Mouse (Mus musculus) lung, postnatal 4 days (tissue): ENCODE data around the gene Nos2.
"Not testable (repeated sequence)": the region's sequence is repeated elsewhere in the genome, so short reads cannot be mapped to it uniquely, and the experiment has no call there.

Experiments
- DNase-seq, 2 experiments: peaks; one replicate each; pipeline ENCODE4 v3.0.0; 2021

Nos2 gene

DNA sequence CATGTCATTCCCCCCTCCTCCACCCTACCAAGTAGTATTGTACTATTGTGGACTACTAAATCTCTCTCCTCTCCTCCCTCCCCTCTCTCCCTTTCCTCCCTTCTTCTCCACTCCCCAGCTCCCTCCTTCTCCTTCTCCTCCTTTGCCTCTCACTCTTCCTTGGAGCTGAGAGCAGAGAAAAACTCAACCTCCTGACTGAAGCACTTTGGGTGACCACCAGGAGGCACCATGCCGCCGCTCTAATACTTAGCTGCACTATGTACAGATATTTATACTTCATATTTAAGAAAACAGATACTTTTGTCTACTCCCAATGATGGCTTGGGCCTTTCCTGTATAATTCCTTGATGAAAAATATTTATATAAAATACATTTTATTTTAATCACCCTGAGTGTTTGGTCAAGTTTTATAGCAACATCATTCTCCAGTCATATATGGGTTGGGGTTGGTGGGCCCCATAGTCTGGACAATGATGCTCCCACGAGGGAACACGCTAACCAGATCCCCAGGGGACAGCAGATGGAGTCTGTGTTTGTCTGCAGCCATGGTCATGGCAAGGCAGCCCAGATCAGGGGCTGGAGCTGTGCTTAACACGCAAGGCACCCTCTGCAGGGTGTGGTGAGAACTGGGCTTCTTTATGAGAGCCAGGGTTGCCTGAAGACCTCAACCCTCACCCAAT is 39.4 kb downstream of the Nos2 start:
- DNase-seq: peak in 1 of 2 experiments; percentile 52

DNA sequence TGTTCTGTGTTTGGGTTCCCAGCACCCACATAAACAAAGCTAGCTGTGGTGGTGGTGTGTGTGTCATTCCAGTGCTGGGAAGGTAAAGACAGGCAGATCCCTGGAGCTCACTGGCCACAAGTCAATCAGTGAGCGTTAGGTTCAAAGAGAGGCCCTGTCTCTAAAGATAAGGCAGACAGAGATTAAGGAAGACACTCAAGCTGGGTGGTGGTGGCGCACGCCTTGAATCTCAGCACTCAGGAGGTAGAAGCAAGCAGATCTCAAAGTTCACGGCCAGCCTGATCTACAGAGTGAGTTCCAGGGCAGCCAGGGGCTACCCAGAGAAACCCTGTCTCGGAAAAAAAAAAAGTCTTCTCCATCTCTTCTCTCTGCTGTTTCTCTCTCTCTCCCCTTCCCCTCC is 40.6 kb downstream of the Nos2 start:
- no peak for DNase-seq

DNA sequence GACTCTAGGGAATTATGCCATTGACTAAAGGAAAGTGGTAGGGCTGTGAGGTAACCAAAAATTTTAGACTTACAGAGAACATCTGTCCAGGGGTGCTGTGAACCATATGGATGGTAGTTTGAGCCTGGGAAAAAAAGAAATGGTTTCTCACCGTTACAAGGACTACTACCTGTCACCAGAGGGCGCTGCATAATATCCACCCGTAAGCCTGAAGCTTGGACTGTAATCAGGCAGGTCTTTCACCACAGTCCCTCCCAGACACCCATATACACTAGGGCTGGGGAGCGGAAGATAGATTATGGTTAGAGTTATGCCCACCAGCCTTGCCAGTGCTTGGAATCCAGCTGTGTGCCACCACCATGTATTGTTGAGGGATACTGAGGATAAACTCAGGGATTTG is 46.8 kb downstream of the Nos2 start:
- peak in 1 of 2 experiments; percentile 65 for DNase-seq

DNA sequence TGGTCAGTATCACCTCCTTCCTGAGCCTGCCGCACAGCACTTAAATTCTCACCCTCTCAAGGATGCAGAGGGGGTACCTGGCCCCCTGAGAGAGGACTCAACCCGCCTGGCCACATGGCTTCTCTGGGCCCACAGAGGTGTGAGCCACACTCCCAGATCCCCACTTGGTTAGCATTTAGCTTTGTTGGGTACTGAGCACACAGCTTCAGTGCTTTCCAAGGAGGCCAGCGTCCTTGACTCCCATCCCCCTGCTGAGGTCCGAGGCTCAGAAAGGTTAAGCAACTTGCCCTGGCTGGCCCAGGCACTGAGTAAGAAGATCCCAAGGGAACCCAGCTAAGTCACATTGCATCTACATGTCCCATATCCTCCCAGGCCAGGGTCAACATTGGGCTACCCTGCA is 47.5 kb downstream of the Nos2 start:
- DNase-seq: no peak

DNA sequence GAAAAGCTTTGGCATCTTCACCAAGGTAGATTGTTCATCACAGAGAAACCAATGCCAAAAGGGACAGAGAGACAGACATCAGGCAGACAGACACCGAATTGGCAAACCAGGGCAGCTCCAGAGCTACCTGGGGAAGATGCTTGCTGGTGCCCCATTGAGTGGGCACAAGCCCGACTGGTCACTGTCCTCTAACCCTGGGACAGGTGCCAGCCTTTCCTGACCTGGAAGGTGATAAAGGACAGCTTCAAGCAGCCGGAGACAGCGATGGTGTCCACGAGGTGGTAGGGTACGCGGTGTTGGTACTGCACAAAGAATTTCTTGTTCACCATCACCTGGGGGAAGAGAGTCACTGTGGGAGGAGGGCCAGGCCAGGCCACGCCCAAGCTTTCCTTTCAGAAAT is 50.5 kb downstream of the Nos2 start:
- DNase-seq: no peak

DNA sequence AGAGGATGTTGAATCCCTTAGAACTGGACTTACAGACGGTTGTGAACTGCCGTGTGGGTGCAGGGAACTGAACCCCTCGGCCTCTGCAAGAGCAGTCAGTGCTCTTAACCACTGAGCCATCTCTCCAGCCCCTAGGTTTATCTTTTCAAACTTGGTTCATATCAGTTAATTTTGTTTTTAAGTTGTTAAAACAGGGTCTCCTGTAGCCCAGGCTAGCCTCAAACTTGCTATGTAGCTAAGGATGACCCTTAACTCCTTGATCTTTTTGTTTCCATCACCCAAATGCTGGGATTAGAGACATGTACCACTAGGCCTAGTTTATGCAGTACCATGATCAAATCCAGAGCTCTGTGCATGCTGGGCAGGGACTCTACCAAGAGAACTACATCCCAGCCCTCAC is 51.2 kb downstream of the Nos2 start:
- no peak for DNase-seq

DNA sequence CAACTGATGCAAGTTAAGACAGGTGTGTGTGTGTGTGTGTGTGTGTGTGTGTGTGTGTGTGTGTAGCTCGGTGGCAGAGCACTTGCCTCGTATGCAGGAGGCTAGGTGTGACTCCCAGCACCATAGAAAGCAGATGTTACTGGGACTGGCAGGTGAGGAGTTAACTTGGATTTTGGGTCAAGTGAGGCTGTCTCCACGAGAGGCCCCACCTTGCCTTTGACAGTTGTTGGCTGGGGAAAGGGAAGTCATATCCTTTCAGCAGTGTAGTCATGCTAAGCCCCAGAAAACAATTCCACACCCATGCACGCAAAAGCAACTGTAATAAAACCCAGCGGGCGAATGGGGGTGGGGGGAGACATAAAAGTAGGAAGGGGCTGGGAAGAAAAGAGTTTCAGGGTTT is 51.7 kb downstream of the Nos2 start:
- no peak for DNase-seq

DNA sequence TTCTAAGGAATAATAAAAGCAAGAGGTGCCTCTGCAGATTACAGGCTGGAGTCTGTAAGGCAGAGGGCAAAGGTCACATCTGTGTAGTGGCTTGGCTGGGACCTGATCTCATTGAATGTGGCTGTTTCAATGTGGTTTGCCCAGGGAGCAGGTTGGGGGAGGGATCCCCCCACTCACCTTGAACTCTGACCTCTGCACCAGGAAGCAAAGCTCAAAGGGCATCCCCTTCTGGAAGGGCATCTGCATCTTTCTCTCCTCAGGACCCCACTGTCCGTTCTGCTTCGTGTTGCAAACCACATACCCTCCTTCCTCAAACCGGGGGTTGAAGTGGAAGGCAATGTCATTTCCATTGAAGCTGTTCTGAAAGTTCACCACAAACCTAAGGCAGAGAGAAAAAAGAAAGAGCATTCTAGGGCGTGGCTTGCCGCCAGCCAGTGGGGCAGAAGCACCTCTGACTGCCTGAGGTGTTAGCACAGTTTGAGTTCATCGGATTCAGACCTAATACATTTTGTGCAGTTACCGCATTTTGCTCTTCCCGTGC is 52.3 kb downstream of the Nos2 start:
- no peak for DNase-seq

DNA sequence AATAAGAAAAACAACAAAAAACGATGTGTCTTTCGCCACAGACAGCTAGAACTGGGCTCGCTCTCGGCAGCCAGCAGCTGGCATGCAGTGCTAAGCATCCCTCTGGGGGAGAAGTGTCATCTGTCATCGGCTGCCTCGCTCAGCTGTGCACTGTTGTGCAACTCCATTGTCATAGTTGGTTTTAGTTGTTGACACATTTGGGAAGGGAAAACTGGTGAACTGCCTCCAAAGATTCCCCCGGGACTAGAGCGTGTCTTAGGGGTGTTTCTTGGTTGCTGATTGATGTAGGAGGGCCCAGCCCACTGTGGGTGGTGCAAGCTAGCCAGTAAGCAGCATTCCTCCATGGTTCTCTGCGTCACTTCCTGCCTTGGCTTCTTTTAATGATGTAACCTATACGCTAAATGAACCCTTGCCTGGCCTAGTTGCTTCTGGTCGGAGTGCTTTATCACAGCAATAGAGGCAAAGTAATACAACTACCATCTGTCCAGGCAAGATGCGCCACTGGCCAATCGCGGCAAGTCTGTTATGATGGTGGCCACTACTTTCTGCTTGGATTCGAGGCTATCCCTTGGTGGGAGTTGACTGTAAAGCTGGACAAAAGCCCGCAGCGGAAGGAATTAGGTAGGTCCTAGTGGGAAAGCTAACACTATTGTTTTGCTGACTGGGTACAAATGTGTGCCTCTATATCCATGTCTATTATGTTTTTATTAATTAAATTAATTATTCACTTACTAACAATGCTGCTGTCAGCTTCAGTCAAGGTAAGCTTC is 53.0 kb downstream of the Nos2 start:
- DNase-seq: peak; percentile 43 to 74

DNA sequence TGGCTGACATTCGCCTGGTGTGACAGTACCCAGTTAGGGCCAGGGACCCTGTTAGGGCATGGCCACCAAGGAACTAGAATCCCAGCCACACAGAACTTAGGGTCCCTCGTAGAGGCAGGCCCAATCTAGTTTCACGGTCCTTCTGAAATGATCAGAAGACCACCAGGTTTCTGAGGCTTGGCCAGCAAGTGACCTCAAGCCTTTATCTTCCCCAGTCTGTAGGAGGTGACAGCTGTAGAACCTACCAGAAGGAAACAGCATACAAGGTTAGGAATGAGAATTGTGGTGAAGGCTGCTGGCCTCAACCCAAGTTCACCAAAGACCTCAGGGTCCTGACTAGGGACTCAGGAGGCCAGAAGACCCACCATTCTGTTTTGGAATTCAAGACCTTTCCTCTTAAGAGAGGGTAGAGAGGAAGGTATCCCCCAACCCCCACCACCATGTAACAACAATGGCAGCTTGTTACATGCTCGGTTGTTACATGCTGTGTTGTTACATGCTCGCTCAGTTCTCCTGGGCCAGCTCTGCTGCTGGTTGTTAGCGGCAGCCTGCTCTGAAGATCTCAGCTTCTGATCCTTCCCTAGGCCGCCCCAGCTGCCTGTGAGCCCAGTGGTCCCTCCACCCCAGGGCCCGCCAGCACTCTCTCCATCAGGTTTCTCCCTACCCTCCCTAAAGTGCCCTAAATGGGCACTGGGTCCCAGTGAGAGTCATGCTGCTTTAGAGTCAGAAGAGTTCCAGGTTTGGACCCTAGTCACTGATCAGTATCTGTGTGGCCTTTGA is 56.3 kb downstream of the Nos2 start:
- no peak for DNase-seq

DNA sequence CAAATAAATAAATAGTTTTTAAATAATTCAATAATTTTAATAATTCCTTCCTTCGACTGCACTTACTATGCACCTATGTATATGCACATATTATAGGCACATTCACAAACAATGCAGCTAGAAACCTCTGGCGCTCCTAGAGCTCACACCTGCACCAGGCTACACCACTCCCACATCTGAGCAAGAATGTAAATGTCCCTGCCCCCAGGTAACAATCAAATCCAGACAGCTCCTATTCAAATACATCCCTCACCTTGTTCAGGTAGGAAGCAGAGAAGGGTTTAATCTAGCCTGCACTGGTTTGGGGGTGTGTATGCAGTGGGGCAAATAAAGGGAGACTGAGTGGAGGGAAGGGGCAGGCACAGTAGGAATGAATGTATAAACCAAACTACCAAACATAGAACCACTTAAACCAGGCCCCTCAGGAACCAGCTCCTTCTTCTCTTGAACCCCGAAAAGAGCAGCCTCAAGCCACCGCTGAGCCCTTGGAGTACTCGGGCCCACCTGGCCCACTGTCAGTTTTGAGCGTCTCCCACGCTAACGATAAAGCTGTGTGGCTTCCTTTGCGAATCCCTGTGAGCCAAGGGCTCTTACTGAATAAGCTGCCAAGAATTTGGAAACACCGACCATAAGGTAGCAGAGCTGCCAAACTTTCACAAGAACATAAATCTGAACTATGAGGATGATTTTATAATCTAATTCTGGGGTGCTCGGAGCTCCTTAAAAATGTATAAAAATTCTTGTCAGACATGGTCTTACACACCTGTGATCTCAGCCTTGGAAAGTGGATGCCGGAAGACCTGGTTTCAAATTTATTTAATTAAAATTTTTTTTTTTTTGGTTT is 57.8 kb downstream of the Nos2 start:
- no peak for DNase-seq

DNA sequence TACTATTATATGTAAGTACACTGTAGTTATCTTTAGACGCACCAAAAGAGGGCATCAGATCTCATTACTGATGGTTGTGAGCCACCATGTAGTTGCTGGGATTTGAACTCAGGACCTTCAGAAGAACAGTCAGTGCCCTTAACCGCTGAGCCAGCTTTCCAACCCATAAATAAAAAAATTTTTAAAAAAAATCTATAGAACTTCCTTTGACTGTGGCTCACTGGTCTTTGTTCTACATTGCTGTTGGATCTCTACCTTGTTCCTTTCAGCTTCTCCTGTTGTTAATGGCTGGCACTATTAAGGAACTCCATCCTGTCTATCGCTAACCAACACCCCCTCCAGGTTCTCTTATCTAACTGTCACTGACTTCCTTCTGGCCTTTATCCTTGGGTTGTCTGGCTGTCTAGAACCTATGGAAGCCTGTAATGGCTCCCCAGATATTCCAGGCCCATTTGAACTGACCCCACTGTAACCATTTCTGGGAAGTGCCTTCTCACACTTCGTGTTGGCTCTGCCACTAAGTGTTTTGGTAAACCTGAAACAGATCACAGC is 59.6 kb downstream of the Nos2 start:
- no peak for DNase-seq

DNA sequence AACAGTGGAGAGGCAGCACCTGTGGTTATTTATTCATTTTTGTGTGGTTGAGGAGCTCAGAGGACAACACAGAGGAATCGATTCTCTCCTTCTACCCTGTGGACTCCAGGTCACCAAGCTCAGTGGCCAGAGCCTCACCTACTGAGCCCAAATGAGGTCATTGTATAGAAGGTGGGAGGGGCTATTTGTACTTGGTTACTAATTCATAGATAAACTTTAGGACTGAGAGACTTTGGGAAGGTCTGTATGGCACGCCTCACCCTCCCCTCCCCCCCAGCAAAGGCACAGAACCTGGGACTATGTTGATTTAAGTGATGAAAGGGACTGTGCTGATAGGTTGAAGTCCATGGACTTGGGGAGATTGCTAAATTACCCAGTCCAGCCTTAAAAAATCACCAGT is 61.5 kb downstream of the Nos2 start:
- no peak for DNase-seq

DNA sequence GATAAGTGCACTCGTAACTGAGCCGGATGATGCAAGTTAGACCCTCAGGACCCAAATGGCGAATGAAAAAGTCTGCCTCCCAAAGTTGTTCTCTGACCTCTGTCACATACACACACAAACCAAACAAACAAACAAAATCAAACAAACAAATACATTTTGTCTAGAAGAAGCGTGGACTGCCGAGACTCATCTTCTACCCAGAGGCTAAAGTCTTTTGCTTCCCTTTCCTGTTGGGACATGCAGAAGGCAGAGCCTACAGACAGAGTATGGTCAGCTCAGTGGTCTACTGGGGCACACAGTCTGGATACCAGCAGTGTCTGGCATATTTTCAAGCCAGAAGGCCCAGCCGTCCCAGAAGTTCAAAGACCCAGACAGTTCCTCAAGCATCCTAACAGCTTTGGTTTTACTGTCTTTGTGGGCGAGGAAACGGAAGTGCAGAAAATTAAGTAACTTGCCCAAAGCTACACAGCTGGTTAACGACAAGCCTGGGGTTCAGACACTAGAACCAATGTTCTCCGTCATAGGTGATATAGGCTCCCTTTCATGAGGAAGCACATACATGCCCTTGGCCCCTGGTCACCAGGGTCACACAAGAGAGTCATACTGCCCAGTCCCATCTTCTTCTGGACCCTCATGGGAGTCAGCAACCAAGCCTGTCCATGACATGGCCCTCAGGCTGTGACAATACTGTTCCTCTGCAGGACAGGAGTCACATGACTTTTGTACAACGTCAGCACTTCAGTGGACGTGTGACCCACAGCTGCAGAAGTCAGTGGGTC is 62.1 kb downstream of the Nos2 start:
- peak in 1 of 2 experiments; percentile 20 for DNase-seq

DNA sequence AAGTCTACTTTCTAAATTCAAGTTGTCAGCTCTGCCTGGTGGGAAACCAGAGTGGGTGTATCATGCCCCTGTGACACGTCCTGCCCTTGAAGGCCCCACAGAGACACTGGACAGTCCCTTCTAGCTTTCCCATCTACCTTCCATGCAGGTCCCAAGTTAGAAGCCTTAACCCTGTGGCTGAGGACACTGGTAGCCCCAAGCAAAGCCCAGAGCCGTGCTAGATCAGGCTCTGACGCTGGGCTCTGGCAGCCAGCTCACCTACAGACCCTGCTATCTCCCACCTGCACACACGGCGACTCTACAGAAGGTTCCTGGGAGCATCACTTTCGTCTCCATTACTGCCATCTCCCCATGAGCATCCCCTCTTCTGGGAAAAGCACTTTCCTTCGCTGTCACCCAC is 63.0 kb downstream of the Nos2 start:
- DNase-seq: no peak

DNA sequence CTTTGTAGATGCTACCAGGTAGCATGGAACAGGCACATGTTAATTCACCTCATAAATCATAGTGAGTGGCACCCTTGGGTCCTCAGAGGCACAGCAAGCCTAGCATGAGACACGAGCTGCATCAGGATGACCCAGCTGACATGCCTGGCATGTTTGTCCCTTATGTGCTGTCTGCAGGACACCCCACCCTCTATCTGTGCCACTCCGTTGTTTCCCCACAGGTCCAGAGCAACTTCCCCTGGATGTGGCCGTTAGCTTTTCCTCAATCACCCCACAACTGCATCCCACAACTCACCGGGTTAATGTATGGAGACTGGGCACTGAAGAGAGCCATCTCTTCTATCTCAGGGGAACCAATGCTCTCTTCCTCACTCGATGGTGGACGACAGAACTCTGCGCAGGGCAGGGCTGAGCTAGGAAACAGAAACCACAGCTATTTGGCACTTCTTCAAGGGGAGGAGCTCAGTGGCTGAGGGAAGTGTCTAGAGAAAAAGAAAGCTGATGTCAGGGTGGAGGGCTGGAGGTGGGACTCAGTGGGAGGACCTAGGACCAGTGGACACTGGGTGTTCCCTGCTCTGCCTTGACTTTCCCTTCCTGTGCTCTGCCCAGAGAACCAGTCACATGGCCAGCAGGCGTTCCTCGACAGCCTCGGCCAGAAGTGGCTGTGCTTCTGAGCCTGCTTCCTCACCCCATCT is 64.0 kb downstream of the Nos2 start, which contains the start of gene Lgals9:
Gene Lgals9 (minus strand): TSS at position 464 of the 695 bp plus-strand sequence.
- peak; percentile 84 to 86 for DNase-seq

DNA sequence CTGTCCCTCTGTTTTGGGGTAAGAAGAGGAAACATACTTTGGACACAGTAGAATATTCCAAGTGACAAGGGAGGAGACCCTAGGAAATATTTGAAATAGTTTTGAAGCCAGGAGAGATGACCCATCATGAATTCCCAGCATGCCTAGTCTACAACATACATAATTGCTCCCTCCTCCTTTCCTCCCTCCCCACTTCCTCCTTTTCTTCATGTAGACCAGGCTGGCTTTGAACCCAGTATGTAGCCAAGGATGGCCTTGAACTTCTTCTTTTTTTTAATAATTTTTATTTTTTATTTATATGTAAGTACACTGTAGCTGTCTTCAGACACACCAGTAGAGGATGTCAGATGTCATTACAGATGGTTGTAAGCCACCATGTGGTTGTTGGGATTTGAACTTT is 64.9 kb downstream of the Nos2 start:
- no peak for DNase-seq

DNA sequence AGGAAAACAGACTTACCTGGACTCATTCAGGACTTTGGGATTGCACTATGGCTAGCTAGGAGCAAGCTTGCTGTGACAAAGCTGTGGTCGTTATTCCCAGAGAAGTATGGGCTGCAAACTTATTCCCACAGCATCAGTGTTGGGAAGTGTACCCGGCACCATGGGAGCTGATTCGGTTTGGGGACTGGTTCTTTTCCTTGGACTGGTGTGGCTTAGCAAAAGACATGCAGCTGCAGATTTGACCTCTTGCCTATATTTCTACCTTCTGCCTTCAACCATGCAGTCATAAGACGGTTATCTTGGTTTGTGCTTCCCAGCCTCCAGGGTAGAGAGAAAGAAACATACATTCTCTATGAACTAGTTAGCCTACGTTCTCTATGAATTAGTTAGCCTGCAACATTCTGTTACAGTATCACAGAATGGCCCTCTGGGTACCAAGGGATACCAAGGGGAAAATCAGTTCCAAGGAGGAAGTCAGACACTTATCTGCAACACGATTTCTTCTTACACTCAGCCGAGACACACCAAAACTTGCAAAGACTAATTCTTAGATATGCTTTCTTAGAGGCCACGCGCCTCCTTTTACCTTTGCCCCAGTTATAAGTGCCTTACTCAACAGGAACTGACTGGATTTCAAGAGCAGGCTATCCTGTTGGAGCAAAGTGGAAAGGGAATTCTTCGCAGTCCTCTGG is 65.9 kb downstream of the Nos2 start:
- no peak for DNase-seq

DNA sequence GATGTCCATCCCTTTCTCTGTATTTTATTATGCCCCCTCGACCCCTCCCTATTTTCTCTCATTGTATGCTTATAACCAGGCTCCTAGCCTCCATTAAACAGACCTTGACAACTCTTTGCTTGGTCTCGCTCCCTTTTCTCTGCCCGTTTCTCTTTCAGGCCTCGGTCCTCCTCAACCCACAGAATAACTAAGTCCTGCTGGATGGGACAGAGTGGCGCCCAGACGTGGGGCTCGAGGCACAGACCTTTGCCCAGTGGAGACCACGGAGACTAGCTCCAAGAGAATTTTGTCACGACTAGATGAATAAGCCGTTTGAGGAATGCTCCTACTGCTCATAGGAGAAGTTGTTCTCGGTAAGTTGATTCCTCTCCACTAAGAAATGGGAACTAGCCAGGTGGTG is 68.6 kb downstream of the Nos2 start:
- not testable (repeated sequence) for DNase-seq

DNA sequence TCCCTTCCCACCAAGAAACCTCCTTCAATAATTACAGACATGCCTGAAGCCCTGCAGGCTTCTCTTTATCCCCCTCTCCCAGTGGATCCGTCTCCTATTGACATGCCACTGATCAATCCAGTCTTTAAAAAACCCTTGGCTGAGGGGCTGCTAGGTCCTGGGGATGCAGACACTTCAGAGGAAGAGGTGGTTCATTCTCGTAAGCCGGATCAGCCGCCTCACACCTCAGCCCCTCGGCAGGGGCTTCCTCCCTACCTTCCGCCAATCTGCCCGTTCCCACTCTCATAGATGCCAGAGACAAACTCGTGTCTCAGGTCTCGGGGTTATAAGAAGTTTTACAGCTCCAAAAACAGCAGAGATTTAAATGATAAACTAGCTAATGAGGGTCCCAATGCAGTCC is 69.5 kb downstream of the Nos2 start:
- DNase-seq: no peak
